Mouse (Mus musculus) limb, embryonic 11.5 days (tissue): ENCODE results near the gene Praf2. TPM values are rescaled to one million over a fixed set of nuclear protein-coding genes. Genes with fewer than 3 reads are reported as not detected.

ENCODE experiments used
- ATAC-seq: fragments of 200-750 bp; cut with Nextera tagmentation; 2 replicates; pipeline ENCODE4 v1.8.0; 2017; ENCODE audit warnings: low read depth; ENCODE audit not compliant: insufficient number of reproducible peaks, low FRiP score, low TSS enrichment
- DNase-seq: peaks from one replicate; pipeline ENCODE4 v3.0.0-alpha.2; 2015; ENCODE audit warnings: low spot score
- H3K27ac ChIP-seq: fragments of 300-500 bp; sonication (generic); replicated peaks from 2 replicates; pipeline ENCODE4 v1.5.1; 2014; ENCODE audit warnings: low read depth, mild to moderate bottlenecking, low read length
- H3K27me3 ChIP-seq: fragments of 300-500 bp; sonication (generic); 2 replicates; pipeline ENCODE4 v1.6.1; 2014; ENCODE audit warnings: mild to moderate bottlenecking, low read length, mixed read lengths; ENCODE audit not compliant: control insufficient read depth, insufficient read depth
- H3K36me3 ChIP-seq: fragments of 300-500 bp; sonication (generic); 2 replicates; pipeline ENCODE4 v1.6.1; 2014; ENCODE audit warnings: mild to moderate bottlenecking, low read length, moderate library complexity, mixed read lengths; ENCODE audit not compliant: control insufficient read depth, insufficient read depth
- H3K4me1 ChIP-seq: fragments of 300-500 bp; sonication (generic); 2 replicates; pipeline ENCODE4 v1.6.1; 2014; ENCODE audit warnings: low read length, mixed read lengths; ENCODE audit not compliant: control insufficient read depth, insufficient read depth
- H3K4me2 ChIP-seq: fragments of 300-500 bp; sonication (generic); 2 replicates; pipeline ENCODE4 v1.6.1; 2014; ENCODE audit warnings: low read depth, mild to moderate bottlenecking, moderate library complexity; ENCODE audit not compliant: severe bottlenecking
- H3K4me3 ChIP-seq: fragments of 300-500 bp; sonication (generic); 2 replicates; pipeline ENCODE4 v1.5.1; 2014; ENCODE audit warnings: low read depth, low read length
- H3K9ac ChIP-seq: fragments of 300-500 bp; sonication (generic); 2 replicates; pipeline ENCODE4 v1.6.1; 2014; ENCODE audit warnings: mild to moderate bottlenecking, low read length
- H3K9me3 ChIP-seq: fragments of 300-500 bp; sonication (generic); 2 replicates; pipeline ENCODE4 v1.6.1; 2016; ENCODE audit warnings: low read length; ENCODE audit not compliant: control insufficient read depth
- WGBS: fragments of 180-500 bp; shearing (Covaris S2); extraction: QIAGEN DNeasy Blood & Tissue Kit; methylation state at CpG from one replicate; pipeline ENCODE4 v1.1.7; 2014; 5-methylcytosine and 5-hydroxymethylcytosine counted together
- polyA plus RNA-seq: library from polyadenylated mRNA; unstranded; fragments of >200 nt; fragmentation: Nextera tagmentation; extraction: Ambion mirVana; gene quantifications from 2 replicates; pipeline ENCODE4 v1.2.1, GENCODE M21; 2014

The Praf2 gene
- polyA plus RNA-seq, 1 experiment from 2014 or later, result 99.5 TPM

- H3K27ac ChIP-seq, result no peak overlapping the region
- H3K9ac ChIP-seq, result no peak overlapping the region
- no peak for ATAC-seq
These were observed 36.5 kb downstream of the Praf2 start for GRCm38 (mm10) chrX:7764657-7765280.

GRCm38 (mm10) chrX:7765281-7765670 lies 37.0 kb downstream of the Praf2 start:
- H3K4me1 ChIP-seq, result no peaks in the 10 kb centered on the region
- H3K4me2 ChIP-seq, result peak overlapping the region; percentile 22; the same call in 1 of the 2 replicates
- no peak overlapping the region for H3K9ac ChIP-seq
- 24% methylated on average over 13 of the region's 13 CpGs for WGBS
- ATAC-seq, result no peak
- no peak overlapping the region for H3K4me3 ChIP-seq
- no peaks in the 10 kb centered on the region for H3K9me3 ChIP-seq
- no peak overlapping the region for H3K27ac ChIP-seq
- H3K27me3 ChIP-seq, result no peaks in the 10 kb centered on the region
- DNase-seq, result no peak
- no peaks in the 10 kb centered on the region for H3K36me3 ChIP-seq

More at GRCm38 (mm10) chrX:7764657-7765280, 36.5 kb downstream of the Praf2 start:
- 19% methylated on average over 8 of the region's 9 CpGs for WGBS
- no peaks in the 10 kb centered on the region for H3K36me3 ChIP-seq
- peak overlapping the region; percentile 60; the same call in 1 of the 2 replicates for H3K4me2 ChIP-seq
- H3K9me3 ChIP-seq, result no peaks in the 10 kb centered on the region
- no peaks in the 10 kb centered on the region for H3K27me3 ChIP-seq
- H3K4me3 ChIP-seq, result no peak overlapping the region
- no peaks in the 10 kb centered on the region for H3K4me1 ChIP-seq
- DNase-seq, result no peak

- no peak overlapping the region for H3K9ac ChIP-seq
- DNase-seq (peak; percentile 32), ATAC-seq (no peak)
- H3K27me3 ChIP-seq, result no peaks in the 10 kb centered on the region
- H3K4me1 ChIP-seq, result no peaks in the 10 kb centered on the region
- no peak overlapping the region for H3K27ac ChIP-seq
- peak overlapping the region; percentile 22; the same call in 1 of the 2 replicates for H3K4me2 ChIP-seq
- no peaks in the 10 kb centered on the region for H3K9me3 ChIP-seq
- WGBS, result 20% methylated on average over 11 of the region's 11 CpGs
- H3K36me3 ChIP-seq, result no peaks in the 10 kb centered on the region
- H3K4me3 ChIP-seq, result no peak overlapping the region
These were observed 37.5 kb downstream of the Praf2 start for GRCm38 (mm10) chrX:7765764-7766163.

GRCm38 (mm10) chrX:7769302-7770017 lies 41.2 kb downstream of the Praf2 start:
- Histone ChIP-seq H3K9me3 (no peaks in the 10 kb centered on the region), H3K36me3 (no peaks in the 10 kb centered on the region; the same call in 1 of the 2 replicates), H3K4me2 (no peak overlapping the region), H3K4me1 (no peaks in the 10 kb centered on the region), H3K27ac (no peak overlapping the region), H3K9ac (no peak overlapping the region), H3K27me3 (no peaks in the 10 kb centered on the region), H3K4me3 (no peak overlapping the region)
- 93% methylated on average over 7 of the region's 7 CpGs for WGBS
- ATAC-seq (no peak), DNase-seq (no peak)

GRCm38 (mm10) chrX:7772766-7773165 lies 44.5 kb downstream of the Praf2 start:
- Histone ChIP-seq H3K36me3 (no peaks in the 10 kb centered on the region; the same call in 1 of the 2 replicates), H3K4me2 (no peak overlapping the region), H3K4me1 (no peaks in the 10 kb centered on the region), H3K4me3 (no peak overlapping the region), H3K9ac (no peak overlapping the region), H3K9me3 (no peaks in the 10 kb centered on the region), H3K27ac (no peak overlapping the region), H3K27me3 (no peaks in the 10 kb centered on the region)
- ATAC-seq (no peak), DNase-seq (no peak)
- 46% methylated on average over 2 of the region's 2 CpGs for WGBS

- Histone ChIP-seq H3K27ac (no peak overlapping the region), H3K27me3 (no peaks in the 10 kb centered on the region), H3K4me1 (no peaks in the 10 kb centered on the region), H3K4me2 (no peak overlapping the region), H3K36me3 (no peaks in the 10 kb centered on the region; the same call in 1 of the 2 replicates), H3K9ac (no peak overlapping the region), H3K9me3 (no peaks in the 10 kb centered on the region), H3K4me3 (no peak overlapping the region)
- ATAC-seq, result no peak
- 76% methylated on average over 9 of the region's 9 CpGs for WGBS
- DNase-seq, result no peak
These were observed 47.4 kb downstream of the Praf2 start for GRCm38 (mm10) chrX:7775501-7776205.

GRCm38 (mm10) chrX:7776329-7777082 lies 48.3 kb downstream of the Praf2 start:
- DNase-seq (peak; percentile 75), ATAC-seq (no peak)
- H3K27ac ChIP-seq, result no peak overlapping the region
- H3K4me1 ChIP-seq, result no peaks in the 10 kb centered on the region
- H3K4me3 ChIP-seq, result no peak overlapping the region
- no peak overlapping the region for H3K9ac ChIP-seq
- 57% methylated on average over 8 of the region's 8 CpGs for WGBS
- no peak overlapping the region for H3K4me2 ChIP-seq
- no peaks in the 10 kb centered on the region for H3K27me3 ChIP-seq
- H3K36me3 ChIP-seq, result no peaks in the 10 kb centered on the region
- no peaks in the 10 kb centered on the region for H3K9me3 ChIP-seq
